Mouse (Mus musculus): ENCODE measurements around the gene Zbtb8a.
"Not testable (repeated sequence)": the region's sequence is repeated elsewhere in the genome, so short reads cannot be mapped to it uniquely, and the experiment has no call there.

Gene Zbtb8a

DNA sequence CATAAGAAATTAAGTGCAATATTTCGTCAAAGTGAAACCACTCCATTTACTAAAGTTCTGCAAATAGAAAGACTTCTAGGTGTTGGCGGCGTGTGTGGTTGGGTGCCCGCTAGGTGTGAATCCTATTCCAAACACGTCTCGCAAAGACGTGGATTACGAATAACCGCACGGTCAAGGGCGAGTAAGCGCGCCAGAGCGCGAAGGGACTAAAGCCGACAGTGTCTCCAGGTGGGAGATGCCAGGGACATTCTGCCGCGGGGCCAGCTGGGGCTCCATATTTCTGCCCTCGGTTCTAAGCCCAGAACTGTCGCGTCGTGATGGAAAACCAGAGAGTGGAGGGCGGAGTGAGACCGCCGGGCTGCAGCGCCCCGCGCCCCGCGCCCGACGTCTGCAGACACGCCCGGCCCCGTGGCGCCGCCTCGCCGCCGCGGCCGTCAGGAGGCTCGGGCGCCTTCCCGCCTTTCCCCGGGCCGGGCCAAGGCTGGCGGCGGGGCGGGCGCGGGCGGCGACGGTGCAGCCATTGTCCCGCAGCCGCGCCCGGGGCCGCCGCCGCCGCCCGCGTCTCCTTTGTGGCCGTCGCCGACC is 863 bp downstream of the Zbtb8a start:
- peak; percentile 26 to 32 for DNase-seq (ENCODE audit: low spot score in 2 of 2)

DNA sequence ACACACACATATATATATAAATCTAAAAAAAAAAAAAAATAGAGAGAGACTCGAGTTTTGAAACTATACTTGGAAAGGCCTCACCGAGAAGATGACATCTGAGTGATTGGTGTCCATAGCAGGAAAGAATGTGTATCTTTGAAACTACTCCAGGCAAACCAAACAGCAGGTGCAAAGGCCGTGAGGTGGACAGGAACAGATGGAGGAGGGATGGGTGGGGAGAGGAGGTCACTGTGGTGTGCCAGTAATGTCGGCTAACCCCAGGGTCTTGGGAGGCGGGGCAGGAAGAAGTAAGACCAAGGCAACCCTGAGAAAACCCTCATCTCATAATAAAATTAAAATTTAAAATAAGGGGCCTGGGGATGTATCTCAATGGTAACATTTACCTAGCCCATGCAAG is 2.1 kb downstream of the Zbtb8a start:
- DNase-seq (ENCODE audit: low spot score in 2 of 2), result no peak

DNA sequence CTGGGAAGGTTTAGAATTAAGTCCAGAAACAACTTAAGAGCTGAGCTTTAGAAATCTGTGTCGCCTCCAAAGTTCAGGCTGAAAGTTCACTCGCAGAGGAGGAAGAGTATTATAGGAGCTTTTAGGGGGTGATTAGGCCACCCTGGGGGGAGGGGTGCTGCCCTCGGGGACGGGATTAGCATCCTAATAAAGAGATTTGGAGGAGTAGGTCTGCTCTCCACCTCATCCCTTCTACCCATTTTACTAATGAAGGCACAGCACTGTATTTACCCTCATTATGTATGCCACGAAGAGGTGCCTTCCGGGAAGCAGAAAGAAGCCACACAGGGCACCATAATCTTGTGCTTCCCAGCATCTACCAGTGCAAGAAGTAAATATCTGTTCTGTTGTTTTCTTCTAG is 2.9 kb downstream of the Zbtb8a start:
- no peak for DNase-seq (ENCODE audit: low spot score in 2 of 2)

DNA sequence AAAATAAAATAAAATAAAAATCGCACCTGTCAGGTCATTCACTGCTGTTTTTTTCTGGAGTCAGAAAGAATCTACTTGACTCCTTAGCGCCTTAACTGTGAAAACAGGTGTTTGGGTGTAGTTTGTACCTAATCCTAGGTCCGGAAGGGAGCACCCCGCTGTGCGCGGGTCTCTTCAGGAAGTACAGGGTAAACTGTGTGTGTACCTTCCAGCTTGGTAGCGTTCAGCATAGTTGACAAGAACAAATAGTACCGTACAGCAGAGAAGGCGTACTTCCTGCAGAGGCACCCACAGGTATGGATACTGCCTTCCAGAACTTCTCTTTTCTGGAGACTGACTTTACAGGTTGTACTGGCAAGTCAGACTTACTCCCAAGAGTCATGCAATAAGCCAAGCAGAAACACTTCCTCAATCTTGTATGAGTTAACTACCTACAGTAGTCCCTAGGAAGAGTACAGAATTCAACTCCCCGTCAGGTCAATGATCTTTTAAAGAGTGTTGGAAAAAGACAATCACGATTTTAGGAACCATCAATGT is 3.6 kb downstream of the Zbtb8a start:
- no peak for DNase-seq (ENCODE audit: low spot score in 2 of 2)

DNA sequence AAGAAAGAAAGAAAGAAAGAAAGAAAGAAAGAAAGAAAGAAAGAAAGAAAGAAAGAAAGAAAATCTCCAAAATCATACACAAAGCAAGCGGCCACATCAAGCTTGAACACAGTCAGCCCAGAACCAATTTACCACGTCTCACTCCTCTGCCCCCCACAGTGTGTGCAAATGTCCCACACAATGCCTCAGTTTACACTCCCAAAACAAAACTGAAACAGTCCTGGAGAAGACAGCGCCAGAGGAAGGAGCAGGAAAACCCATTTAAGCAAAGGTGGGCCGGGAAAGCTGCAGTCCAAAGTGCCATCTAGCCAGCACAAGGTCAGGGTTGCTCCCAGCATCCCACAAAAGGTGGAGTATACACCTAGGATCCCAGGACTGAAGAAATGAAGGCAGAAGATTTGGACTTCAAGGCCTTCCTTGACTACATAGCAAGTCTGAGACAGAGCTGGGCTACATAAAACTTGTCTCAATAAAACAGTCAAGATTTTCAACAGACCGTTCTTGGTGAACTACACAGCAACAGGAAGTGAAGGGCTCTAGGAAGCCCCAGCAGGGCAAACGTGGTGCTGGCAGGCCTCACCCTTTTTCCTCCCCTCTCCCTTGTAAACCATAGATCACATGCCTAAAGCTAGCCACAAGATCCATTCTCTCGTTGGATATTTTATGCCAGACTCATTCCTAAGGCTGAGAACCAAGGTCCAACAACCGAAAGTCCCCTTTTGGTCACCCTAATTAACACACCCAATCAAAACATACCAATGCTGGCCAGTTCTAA is 4.5 kb downstream of the Zbtb8a start:
- no peak for DNase-seq (ENCODE audit: low spot score in 2 of 2)

DNA sequence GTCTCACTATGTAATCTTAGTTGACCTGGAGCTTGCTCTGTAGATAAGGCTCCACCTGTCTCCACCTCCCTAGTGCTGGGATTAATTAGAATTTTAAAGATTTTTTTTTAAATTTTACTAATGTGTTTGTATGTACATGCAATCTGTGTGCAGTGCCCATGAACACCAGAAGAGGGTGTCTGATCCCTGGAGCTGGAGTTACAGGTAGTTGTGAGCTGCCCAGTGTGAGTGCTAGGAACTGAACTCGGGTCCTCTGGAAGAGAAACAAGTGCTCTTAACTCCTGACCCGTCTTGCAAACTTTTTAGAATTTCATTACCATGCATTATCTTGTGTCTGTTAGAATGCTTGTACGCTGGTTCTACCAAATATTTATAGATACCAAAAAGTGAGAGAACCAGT is 6.5 kb downstream of the Zbtb8a start:
- no peak for DNase-seq (ENCODE audit: low spot score in 2 of 2)

DNA sequence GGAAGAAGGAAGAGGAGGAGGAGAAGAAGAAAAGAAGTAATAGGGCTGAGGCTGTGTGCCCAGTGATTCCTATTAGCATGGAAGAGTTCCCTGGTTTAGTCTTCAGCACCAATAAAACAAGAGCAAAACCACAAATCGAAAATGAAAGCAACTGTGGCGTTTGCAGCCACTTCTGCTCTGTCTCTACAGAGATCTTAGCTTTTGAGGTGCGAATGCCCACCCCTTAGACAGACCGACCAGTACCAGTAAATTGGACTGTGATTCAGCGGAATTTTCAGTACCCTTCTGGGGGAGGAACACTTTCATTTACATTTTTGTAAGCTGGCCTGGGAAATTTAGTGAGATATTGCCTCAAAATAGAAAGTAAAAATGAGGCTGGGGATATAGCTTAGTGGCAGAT is 12.7 kb downstream of the Zbtb8a start:
- peak; percentile 34 to 46 for DNase-seq (ENCODE audit: low spot score in 2 of 2)

DNA sequence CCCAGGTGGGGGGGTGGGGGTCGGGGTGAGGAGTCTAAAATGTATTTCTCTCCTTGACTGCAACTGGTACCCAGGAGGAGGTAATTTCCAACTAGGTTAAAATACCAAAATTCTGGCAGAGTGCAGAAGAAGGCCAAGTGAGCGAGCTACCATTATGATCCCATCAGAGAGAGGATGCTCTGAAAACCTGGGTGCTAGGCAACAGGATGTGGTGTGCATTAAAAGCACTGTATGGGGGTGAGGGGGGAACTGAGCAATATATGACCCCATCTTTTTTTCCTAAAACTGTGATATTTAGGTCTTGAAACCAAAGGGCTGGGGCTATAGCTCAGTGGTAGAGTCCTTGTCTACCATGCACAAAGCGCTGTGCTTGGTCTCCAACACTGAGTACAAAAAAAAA is 13.5 kb downstream of the Zbtb8a start:
- no peak for DNase-seq (ENCODE audit: low spot score in 2 of 2)

DNA sequence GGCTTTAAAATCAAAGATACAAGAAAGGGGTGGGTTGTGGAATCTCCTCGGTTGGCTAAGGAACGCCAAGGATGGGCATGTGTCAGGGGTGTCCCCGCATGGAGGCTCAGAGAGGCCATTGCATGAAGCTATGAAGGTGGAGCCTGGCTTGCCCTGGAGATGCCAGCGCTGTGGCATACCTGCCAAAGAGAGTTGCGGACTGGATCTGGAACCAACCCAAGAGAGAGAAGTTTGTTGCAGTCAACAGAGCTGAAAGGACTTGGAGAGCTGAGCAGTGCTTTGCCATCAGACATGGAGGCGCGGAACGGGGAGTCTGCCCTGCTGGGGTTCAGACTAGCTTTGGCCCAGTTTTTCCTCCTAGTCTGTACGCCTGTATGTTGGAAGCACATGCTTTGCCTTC is 14.5 kb downstream of the Zbtb8a start:
- DNase-seq (ENCODE audit: low spot score in 2 of 2), result no peak

DNA sequence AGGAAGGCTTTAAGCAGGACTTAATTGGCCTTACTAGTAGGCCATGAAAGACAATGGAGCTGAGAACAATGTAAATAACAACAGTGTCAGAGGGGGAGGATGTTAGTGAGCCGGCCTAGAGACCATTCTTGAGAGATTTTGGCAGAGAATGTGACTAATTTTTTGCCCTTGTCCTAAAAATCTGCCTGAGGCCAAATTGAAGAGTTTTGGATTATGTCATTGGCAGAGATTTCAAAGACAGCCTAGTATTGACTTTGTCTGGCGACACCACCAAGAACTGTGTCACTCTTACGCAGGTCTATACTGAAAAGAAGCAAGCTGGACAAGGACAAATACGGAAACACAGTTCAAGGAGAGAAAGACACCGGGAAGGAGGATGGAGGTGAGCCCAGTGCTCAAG is 15.1 kb downstream of the Zbtb8a start:
- no peak for DNase-seq (ENCODE audit: low spot score in 2 of 2)

DNA sequence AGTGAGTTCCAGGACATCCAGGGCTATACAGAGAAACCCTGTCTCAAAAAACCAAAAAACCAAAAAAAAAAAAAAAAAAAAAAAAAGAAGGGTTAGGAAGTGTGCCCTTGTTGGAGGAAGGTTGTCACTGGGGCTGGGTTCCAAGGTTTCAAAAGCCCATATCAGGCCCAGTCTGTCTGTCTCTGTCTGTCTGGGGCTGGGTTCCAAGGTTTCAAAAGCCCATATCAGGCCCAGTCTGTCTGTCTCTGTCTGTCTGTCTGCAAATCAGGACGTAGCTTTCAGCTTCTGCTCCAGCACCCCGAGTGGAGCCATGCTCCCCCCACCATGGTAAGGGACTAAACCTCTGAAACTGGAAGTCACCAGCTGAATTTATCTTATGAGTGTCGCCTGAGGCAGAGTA is 15.7 kb downstream of the Zbtb8a start:
- not testable (repeated sequence) for DNase-seq (ENCODE audit: low spot score in 2 of 2)

DNA sequence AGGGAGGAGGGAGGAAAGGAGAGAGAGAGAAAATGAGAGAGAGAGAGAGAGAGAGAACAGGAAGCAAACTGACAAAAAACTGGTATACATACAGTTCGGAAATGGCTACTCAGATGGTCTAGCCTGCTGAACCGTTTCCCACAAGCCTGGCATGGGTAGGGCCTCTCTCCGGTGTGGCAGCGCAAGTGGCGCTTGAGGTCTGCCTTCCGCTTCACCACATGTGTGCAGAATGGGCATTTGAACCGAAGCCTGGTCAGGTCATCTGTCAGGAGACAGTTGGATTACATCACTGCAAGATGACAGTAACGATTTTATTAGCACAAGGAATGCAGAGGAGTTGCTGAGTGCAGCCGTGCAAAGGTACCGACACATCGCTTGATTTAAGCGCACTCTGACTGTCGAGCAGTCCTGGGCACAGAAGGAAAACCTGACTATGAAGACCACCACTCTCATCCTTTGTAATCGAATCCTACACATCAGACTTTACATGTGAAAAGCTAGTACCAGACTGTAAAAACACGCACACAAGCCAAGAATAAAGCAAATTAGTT is 20.2 kb downstream of the Zbtb8a start:
- no peak for DNase-seq (ENCODE audit: low spot score in 2 of 2)

DNA sequence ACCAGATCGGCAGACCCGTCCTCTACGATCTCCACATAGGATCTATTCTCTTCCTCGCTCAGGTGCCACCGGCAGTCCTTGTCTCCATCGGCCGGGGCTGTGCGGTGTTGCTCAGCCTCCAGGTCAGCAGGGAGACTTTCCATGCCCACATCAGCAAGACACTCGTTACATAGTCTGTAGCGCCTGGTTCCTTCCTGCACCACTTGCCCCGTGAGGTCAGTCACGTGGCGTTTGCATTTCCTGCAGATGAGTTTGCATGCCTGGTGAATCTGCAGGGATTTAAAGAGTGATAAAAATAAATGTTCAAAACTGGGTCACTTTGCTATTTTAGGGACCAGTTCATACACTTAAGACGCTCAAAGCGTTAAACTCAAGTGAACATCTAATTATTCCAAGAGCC is 23.7 kb downstream of the Zbtb8a start:
- peak; percentile 58 to 66 for DNase-seq (ENCODE audit: low spot score in 2 of 2)

DNA sequence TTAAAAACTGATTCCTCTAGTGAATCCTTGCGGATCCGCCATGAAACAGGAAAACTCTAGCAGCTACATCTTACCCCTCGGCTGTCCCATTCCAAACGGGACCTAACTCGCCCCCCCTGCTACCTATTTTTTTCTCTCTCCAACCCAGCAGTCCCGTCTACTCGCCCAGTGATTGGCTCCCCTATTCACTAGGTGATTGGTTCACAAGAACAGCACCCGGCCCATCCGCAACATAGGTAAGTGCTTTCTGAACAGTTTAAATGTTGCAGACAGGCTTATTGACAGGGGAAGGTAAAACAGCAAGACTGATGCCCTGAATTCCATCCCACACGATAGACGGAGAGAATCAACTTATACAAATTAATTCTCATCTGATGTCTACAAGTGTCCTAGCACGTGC is 24.7 kb downstream of the Zbtb8a start:
- DNase-seq (ENCODE audit: low spot score in 2 of 2), result no peak

DNA sequence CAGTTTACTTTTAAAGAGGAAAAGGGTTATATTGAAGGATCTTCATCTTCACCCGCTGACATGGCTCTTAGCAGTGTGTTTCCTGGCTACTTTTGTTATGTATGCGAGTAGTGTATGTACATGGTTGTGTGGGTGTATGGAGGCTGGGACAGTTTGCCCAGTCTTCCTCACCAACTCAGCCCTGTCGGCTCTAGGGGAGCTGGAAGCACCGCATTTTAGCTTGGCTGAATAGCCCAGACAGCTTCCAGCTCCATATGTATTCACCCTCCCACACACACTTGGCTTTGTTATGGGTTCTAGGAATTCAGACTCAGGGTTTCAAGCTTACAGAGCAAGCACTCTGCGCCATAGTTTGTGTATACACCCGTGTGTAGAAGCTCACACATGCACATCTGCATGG is 26.8 kb downstream of the Zbtb8a start:
- DNase-seq (ENCODE audit: low spot score in 2 of 2), result no peak

DNA sequence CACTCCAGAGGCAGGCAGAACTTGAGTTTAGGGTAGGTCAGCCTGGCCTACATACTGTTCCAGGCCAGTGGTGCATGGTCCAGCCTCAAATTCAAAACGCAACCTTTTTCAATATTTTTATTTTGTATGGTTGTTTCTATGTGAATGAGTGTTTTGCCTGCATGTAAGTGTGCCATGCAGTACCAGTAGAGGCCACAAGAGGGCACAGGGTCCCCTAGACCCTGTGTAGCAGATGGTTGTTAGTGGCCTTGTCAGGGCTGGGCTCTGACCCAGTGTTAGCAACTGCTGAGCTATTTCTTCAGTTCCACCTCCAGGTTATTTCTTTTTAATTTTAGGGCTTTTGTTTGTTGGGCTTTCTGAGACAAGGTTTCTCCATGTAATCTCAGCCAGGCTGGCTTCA is 27.3 kb downstream of the Zbtb8a start:
- DNase-seq (ENCODE audit: low spot score in 2 of 2), result peak; percentile 54 to 62

DNA sequence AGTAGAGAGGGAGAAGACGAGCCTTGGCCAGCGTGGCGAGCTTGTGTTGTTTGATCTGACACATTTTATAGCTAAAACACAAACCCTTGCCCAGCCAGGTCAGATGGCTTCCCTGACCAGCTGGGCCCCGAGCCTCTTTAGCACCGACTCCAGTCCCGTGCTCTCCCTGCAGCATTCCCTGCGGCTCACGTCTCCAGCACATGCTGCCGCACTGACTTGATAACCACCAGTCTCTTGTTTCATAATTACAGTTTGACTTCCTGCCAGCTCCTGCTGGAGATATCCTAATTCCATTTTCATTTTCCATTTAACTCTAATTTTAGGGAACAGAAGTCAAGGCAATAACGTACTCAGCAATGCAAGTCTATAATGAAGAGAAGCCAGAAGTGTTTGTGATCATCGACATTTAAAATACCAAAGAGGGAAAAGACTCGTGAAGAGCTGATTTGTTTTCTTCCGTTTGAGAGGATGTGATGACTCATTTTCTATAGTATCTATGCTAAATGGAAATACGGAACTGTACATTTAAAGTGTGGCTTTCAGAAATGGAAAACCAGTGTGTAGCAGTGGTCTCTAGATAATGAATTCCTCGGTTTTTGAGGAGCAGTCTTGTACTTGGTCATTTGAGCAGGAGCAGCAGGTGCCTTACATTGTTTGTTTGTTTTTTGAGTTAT is 31.3 kb downstream of the Zbtb8a start:
- no peak for DNase-seq (ENCODE audit: low spot score in 2 of 2)

DNA sequence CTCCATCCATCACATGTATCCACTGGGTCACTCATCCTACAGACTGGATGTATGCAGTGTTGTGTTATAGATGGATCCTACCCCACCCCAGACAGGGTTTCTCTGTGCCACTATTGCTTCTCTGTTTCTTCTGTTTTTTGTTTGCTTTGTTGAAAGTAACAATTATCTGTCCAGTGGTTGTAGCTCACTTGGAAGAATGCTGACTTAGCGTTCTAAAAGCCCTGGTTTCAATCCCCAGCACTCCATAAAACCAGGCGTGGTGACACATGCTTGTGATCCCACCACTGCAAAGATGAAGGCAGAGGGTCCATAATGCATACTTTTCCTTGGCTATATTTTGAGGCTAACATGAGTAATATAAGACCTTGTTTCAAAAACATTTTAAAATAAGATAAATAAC is 35.2 kb downstream of the Zbtb8a start:
- DNase-seq (ENCODE audit: low spot score in 2 of 2), result no peak

DNA sequence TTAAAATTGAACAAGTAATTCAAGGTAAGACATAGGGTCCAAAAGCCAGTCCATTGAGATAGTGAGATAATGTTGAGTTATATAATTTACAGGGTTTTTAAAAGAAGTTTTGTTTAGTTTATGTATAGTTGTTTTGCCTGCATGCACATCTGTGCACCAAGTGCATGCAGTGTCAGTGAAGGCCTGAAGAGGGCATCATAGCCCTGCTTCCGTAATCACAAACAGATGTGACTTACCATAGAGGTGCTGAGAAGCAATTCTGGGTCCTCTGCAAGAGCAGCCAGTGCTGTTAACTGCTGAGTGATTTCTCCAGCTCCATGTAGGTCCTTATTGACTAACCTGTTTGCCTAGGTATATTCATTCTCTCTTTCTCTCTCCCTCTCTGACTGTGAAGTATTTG is 36.0 kb downstream of the Zbtb8a start:
- DNase-seq (ENCODE audit: low spot score in 2 of 2), result no peak

DNA sequence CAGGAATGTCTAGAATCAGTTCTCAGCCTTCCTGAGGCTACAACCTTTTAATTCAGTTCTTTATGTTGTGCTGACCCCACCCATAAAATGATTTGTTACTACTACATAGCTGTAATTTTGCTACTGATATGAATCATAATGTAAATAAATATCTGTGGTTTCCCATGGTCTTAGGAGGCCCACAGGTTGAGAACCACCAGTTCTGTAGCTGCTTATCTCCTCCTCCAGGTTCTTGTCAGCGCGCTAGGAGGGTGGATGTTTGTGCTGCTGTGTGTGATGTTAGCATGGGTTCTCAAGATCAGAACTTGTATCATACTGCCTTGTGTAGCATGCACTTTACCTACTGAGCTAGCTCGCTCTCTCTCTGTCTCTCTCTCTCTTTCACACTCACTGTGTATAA is 38.2 kb downstream of the Zbtb8a start:
- no peak for DNase-seq (ENCODE audit: low spot score in 2 of 2)

DNA sequence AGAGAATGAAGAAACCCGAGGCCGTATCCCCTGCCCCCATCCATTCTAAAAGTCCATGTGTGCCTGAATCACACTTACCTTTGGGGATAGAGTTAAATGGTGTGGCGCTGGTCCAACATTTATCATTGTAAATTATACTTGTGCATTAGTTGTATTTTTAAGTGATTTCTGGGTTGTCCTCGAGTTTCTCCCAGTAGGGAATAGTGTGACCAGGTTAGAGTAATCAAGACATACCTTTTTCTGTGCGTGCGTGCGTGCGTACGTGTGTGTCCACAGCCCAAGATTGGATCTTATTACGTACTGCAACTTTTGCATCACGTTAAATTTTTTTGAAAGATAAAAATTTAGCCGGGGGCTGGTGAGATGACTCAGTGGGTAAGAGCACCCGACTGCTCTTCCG is 41.6 kb downstream of the Zbtb8a start:
- no peak for DNase-seq (ENCODE audit: low spot score in 2 of 2)

DNA sequence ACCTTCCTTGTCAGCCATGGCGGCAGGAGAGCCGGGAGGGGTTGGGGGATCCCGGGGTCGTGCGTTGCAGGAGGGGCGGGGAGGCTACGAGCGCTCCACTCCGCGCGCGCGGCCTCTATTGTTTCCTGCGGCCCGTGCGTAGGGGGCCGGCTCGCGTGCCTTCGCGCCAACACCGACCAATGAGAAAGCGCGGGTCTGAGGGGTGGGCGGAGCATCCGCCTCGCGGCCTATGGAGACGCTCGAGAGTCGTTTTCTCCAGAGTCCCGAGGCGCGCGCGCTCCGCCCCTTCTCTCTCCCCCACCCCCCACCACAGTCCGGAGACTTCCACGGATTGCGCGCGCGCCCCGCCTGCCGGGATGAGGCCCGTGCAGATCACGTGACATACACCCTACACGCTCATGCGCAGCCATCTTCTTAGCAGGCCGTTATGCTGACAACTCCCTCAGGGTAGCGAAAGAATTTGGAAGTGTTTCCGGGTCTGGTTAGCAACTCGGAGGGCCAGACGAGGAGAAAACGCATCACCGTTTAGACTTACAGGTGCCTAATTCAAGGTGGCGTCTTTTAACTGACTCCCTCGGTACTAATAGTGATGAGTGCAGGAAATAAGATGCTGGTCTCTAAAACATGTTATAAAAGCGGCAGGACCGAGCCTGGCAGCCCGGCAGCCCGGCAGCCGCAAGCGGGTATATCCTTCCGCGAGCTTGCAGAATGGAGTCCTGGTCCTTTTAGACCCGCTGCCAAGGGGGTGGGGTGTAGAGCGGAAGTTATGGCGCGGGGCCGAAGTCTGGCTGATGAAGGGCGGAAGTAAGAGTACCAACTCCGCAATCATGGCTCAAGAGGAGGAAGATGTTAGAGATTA is 42.5 kb downstream of the Zbtb8a start, which contains the start of the genes Rbbp4 and Zbtb8os:
Rbbp4 (minus strand) TSS at position 155 of the 859 bp plus-strand sequence.
Zbtb8os (plus strand) TSS at position 480 of the 859 bp plus-strand sequence.
- DNase-seq (ENCODE audit: low spot score in 2 of 2), result peak; percentile 97 to 98
